Mouse (Mus musculus) CH12.LX (cell line): ENCODE data around the gene Psmd11. TPM values are rescaled to one million over a fixed set of nuclear protein-coding genes. Genes with fewer than 3 reads are reported as not detected.
"Not testable (repeated sequence)": the region's sequence is repeated elsewhere in the genome, so short reads cannot be mapped to it uniquely, and the experiment has no call there.

ENCODE experiments used
- DNase-seq: peaks from one replicate; pipeline ENCODE4 v3.0.0-alpha.2; 2013; ENCODE audit errors: extremely low read depth
- H3K27ac ChIP-seq: 2 replicates; pipeline ENCODE4 v1.5.1; 2012; ENCODE audit warnings: low read depth, mild to moderate bottlenecking, control low read depth, moderate library complexity; ENCODE audit not compliant: insufficient read depth
- H3K27me3 ChIP-seq: replicated peaks from 2 replicates; pipeline ENCODE3; 2012; ENCODE audit warnings: inconsistent platforms
- H3K36me3 ChIP-seq, 2 experiments: replicated peaks in 1 of 2; 2 replicates each; pipeline versions ENCODE3 to v1.6.1; 2012; ENCODE audit warnings: inconsistent platforms in 1 of 2, low read length in 1 of 2, mild to moderate bottlenecking in 1 of 2, mixed read lengths in 1 of 2, moderate library complexity in 1 of 2; ENCODE audit not compliant: control insufficient read depth in 1 of 2, insufficient read depth in 1 of 2
- H3K4me1 ChIP-seq, 2 experiments: 2 replicates each; pipeline ENCODE4 v1.6.1; 2012; ENCODE audit warnings: inconsistent platforms in 1 of 2, moderate library complexity in 1 of 2; ENCODE audit not compliant: insufficient read depth in 2 of 2, control insufficient read depth in 1 of 2
- H3K4me2 ChIP-seq: 2 replicates; pipeline ENCODE4 v1.6.1; 2012; ENCODE audit warnings: low read depth, mild to moderate bottlenecking, control low read depth; ENCODE audit not compliant: poor library complexity, insufficient read depth, severe bottlenecking
- H3K4me3 ChIP-seq, 3 experiments: fragments of 150-350 bp in 1 of 3; sonication (generic) in 1 of 3; replicated peaks in 1 of 3; 2 replicates each; pipeline versions ENCODE3 to v1.5.1; 2011 to 2012; ENCODE audit warnings: low read depth in 2 of 3, low read length in 2 of 3, mild to moderate bottlenecking in 2 of 3, moderate library complexity in 2 of 3, control low read depth in 1 of 3, improper control_type of control experiment in 1 of 3, inconsistent platforms in 1 of 3, mixed read lengths in 1 of 3; ENCODE audit not compliant: poor library complexity in 1 of 3
- H3K79me2 ChIP-seq: replicated peaks from 2 replicates; pipeline ENCODE4 v1.6.1; 2012; ENCODE audit warnings: mild to moderate bottlenecking, moderate library complexity; ENCODE audit not compliant: control insufficient read depth, poor library complexity, insufficient read depth, severe bottlenecking; ENCODE audit errors: extremely low read depth
- H3K9ac ChIP-seq: 2 replicates; pipeline ENCODE4 v1.6.1; 2012; ENCODE audit warnings: low read depth, mild to moderate bottlenecking, control low read depth, moderate library complexity; ENCODE audit not compliant: insufficient read depth
- H3K9me3 ChIP-seq: replicated peaks from 2 replicates; pipeline ENCODE3; 2012; ENCODE audit warnings: low read length, inconsistent platforms, mixed read lengths
- ELF1 ChIP-seq: IDR thresholded peaks from 2 replicates; pipeline ENCODE4 v1.6.1; 2014; ENCODE audit warnings: low read depth, mild to moderate bottlenecking, inconsistent platforms, low read length, improper control_type of control experiment
- EP300 ChIP-seq: IDR thresholded peaks from 2 replicates; pipeline ENCODE4 v1.6.1; 2011; ENCODE audit warnings: low read length, improper control_type of control experiment
- ETS1 ChIP-seq: conservative IDR thresholded peaks from 2 replicates; pipeline ENCODE4 v1.6.1; 2012; ENCODE audit warnings: low read depth, mild to moderate bottlenecking, inconsistent platforms, low read length, improper control_type of control experiment, moderate library complexity
- GABPA ChIP-seq: IDR thresholded peaks from 2 replicates; pipeline ENCODE4 v1.6.1; 2012; ENCODE audit warnings: low read depth, low read length, improper control_type of control experiment, inconsistent platforms; ENCODE audit not compliant: insufficient replicate concordance
- HCFC1 ChIP-seq: IDR thresholded peaks from 2 replicates; pipeline ENCODE4 v1.6.1; 2012; ENCODE audit warnings: low read depth, mild to moderate bottlenecking, inconsistent platforms, low read length, improper control_type of control experiment
- IRF4 ChIP-seq: IDR thresholded peaks from 2 replicates; pipeline ENCODE4 v1.6.1; 2014; ENCODE audit warnings: low read depth, mild to moderate bottlenecking, inconsistent platforms, low read length, improper control_type of control experiment
- KAT2A ChIP-seq: IDR thresholded peaks from 2 replicates; pipeline ENCODE4 v1.6.1; 2012; ENCODE audit warnings: low read length, improper control_type of control experiment, inconsistent platforms; ENCODE audit not compliant: insufficient replicate concordance
- MAX ChIP-seq: IDR thresholded peaks from 2 replicates; pipeline ENCODE4 v1.6.1; 2011; ENCODE audit warnings: low read length, improper control_type of control experiment
- MAZ ChIP-seq: IDR thresholded peaks from 2 replicates; pipeline ENCODE4 v1.6.1; 2012; ENCODE audit warnings: low read depth, mild to moderate bottlenecking, inconsistent platforms, low read length, improper control_type of control experiment, moderate library complexity
- MEF2A ChIP-seq: IDR thresholded peaks from 2 replicates; pipeline ENCODE4 v1.6.1; 2014; ENCODE audit warnings: low read depth, mild to moderate bottlenecking, inconsistent platforms, low read length, improper control_type of control experiment, borderline replicate concordance
- NELFE ChIP-seq: IDR thresholded peaks from 2 replicates; pipeline ENCODE4 v1.6.1; 2011; ENCODE audit warnings: low read depth, low read length, improper control_type of control experiment
- POLR2A ChIP-seq: IDR thresholded peaks from 2 replicates; pipeline ENCODE4 v1.6.1; 2011; ENCODE audit warnings: low read depth, mild to moderate bottlenecking, improper control_type of control experiment, low read length
- POLR2AphosphoS2 ChIP-seq: IDR thresholded peaks from 2 replicates; pipeline ENCODE4 v1.6.1; 2011; ENCODE audit warnings: low read depth, low read length, improper control_type of control experiment
- SIN3A ChIP-seq: IDR thresholded peaks from 2 replicates; pipeline ENCODE4 v1.6.1; 2012; ENCODE audit warnings: low read length, improper control_type of control experiment, inconsistent platforms
- SMC3 ChIP-seq: IDR thresholded peaks from 2 replicates; pipeline ENCODE4 v1.6.1; 2011; ENCODE audit warnings: low read depth, low read length, improper control_type of control experiment
- TBP ChIP-seq: conservative IDR thresholded peaks from 2 replicates; pipeline ENCODE4 v1.6.1; 2011; ENCODE audit warnings: low read depth, low read length, improper control_type of control experiment
- TCF12 ChIP-seq: IDR thresholded peaks from 2 replicates; pipeline ENCODE4 v1.6.1; 2014; ENCODE audit warnings: low read depth, mild to moderate bottlenecking, inconsistent platforms, low read length, improper control_type of control experiment
- USF1 ChIP-seq: IDR thresholded peaks from 2 replicates; pipeline ENCODE4 v1.6.1; 2014; ENCODE audit warnings: low read depth, mild to moderate bottlenecking, inconsistent platforms, low read length, improper control_type of control experiment
- dilution Hi-C: fragments of 300-500 bp; cut with MboI; formaldehyde crosslinking; loops from 2 replicates; pipeline ENCODE4 v1.14.3; 2020; ENCODE audit warnings: low sequenced_read_pairs; ENCODE audit not compliant: extremely low pct_unique_long_range_greater_than_20kb, extremely low pct_ligation_motif_present
- in situ Hi-C: fragments of 300-500 bp; cut with MboI; formaldehyde crosslinking; loops from 3 replicates; pipeline ENCODE4 v1.14.3; 2019; ENCODE audit warnings: low sequenced_read_pairs, low pct_ligation_motif_present, low pct_unique_long_range_greater_than_20kb, mixed read lengths
- polyA plus RNA-seq: library from polyadenylated mRNA; unstranded; fragments of >175 nt; gene quantifications from 2 replicates; pipeline ENCODE4 v1.2.1, GENCODE M21; 2012; ENCODE audit warnings: low read depth; ENCODE audit not compliant: insufficient read length
- total RNA-seq, 2 experiments: library from RNA; depleted of rRNA; stranded (reverse); fragments of 300-350 nt in 1 of 2; fragments of >200 nt in 1 of 2; gene quantifications; 2 replicates each; pipeline ENCODE4 v1.2.3; 2012 to 2014

Psmd11 gene
- total and polyA plus RNA-seq, 3 experiments = 116 to 191 (median 141) TPM

- no peak overlapping the region for H3K4me3 ChIP-seq
- H3K4me1 ChIP-seq = peaks cover 0 to 11% of the 10 kb centered on the region in 2 experiments; a peak in 1 of 4 replicates
- H3K36me3 ChIP-seq = peaks cover 54 to 96% of the 10 kb centered on the region in 2 experiments
- in situ Hi-C loops = no loop called here
- no peak overlapping the region for H3K4me2 ChIP-seq
- H3K79me2 ChIP-seq = peaks cover 50% of the 10 kb centered on the region
- no peaks in the 10 kb centered on the region for H3K27me3 ChIP-seq
- TF ChIP-seq POLR2A = no peak
- no peak for TF ChIP-seq IRF4
- no peak for TF ChIP-seq MAX
- TF ChIP-seq TCF12 = no peak
- TF ChIP-seq HCFC1 = no peak
- TF ChIP-seq EP300 = no peak
- TF ChIP-seq NELFE = no peak
- TF ChIP-seq SMC3 = no peak
- no peak for TF ChIP-seq TBP
- no peak for TF ChIP-seq GABPA
- TF ChIP-seq USF1 = no peak
- no peak for TF ChIP-seq SIN3A
- TF ChIP-seq KAT2A = no peak
- no peak for TF ChIP-seq MEF2A
- no peak for TF ChIP-seq ELF1
- no peak for TF ChIP-seq MAZ
- TF ChIP-seq ETS1 = no peak
- H3K9ac ChIP-seq = no peak overlapping the region
- no peaks in the 10 kb centered on the region for H3K9me3 ChIP-seq
- no peak overlapping the region for H3K27ac ChIP-seq
- no peak for DNase-seq
- dilution Hi-C loops = no loop called here
These were observed 31.8 kb upstream of the Psmd11 start for GRCm38 (mm10) chr11:80396617-80397016.

DNA sequence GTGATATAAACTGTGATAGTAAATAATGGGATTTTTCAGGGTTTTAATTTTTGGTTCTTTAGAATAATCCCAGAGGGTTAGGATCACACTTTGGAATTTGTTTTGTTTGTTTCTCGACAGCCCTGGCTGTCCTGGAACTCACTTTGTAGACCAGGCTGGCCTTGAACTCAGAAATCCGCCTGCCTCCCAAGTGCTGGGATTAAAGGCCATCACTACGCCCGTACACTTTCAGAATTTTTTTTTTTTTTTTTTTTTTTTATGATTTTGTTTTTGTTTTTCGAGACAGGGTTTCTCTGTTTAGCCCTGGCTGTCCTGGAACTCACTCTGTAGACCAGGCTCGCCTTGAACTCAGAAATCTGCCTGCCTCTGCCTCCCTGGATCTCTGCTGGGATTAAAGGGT, 20.5 kb upstream of the Psmd11 start:
- DNase-seq, in situ Hi-C loops, H3K9ac ChIP-seq, H3K27ac ChIP-seq, H3K9me3 ChIP-seq, dilution Hi-C loops, H3K4me3 ChIP-seq, H3K79me2 ChIP-seq, H3K27me3 ChIP-seq, H3K4me2 ChIP-seq, H3K4me1 ChIP-seq: not testable (repeated sequence)
- peaks cover 45 to 85% of the 10 kb centered on the region in 2 experiments for H3K36me3 ChIP-seq
- TF ChIP-seq POLR2A (peak; percentile 24; the same call in 1 of the 2 replicates), POLR2AphosphoS2 (peak; percentile 90)
